Mouse (Mus musculus): ENCODE results near the gene Lyz1. TPM values are rescaled to one million over a fixed set of nuclear protein-coding genes. Genes with fewer than 3 reads are reported as not detected.
"Not testable (repeated sequence)": the region's sequence is repeated elsewhere in the genome, so short reads cannot be mapped to it uniquely, and the experiment has no call there.

Gene Lyz1
- polyA plus RNA-seq, 2 experiments, result 0.02 to 0.13 TPM

- H3K27me3 ChIP-seq (ENCODE audit: control insufficient read depth, insufficient read depth, low read length), result no peaks in the 10 kb centered on the region
- H3K9me3 ChIP-seq (ENCODE audit: control insufficient read depth, low read length), result no peaks in the 10 kb centered on the region
- DNase-seq (ENCODE audit: low read depth in 3 of 3, low spot score in 3 of 3) (no peak), ATAC-seq (ENCODE audit: insufficient read depth) (no peak)
- H3K4me2 ChIP-seq (ENCODE audit: low read depth), result no peak overlapping the region
- peaks cover 0 to 3% of the 10 kb centered on the region in 2 experiments; a peak in 2 of 4 replicates for H3K4me1 ChIP-seq (replicated peaks; ENCODE audit: control insufficient read depth in 2 of 2, insufficient read depth in 2 of 2, low read length in 1 of 2)
- no peak overlapping the region for H3K27ac ChIP-seq
- 37% methylated on average over 5 of the region's 5 CpGs for WGBS (ENCODE audit: insufficient replicate concordance)
- no peaks in the 10 kb centered on the region for H3K36me3 ChIP-seq (replicated peaks; ENCODE audit: control insufficient read depth, insufficient read depth, low read depth)
- no peak overlapping the region for H3K4me3 ChIP-seq (ENCODE audit: insufficient read depth in 1 of 2, low read depth in 2 of 2, low read length in 2 of 2)
- no peak for TF ChIP-seq EP300 (IDR thresholded peaks at IDR 0.05; ENCODE audit: low read depth)
- no peak for TF ChIP-seq CTCF (IDR thresholded peaks at IDR 0.05; ENCODE audit: low read depth)
- no peak overlapping the region for H3K9ac ChIP-seq (replicated peaks)
These were observed 7.3 kb upstream of the Lyz1 start for GRCm38 (mm10) chr10:117299901-117300520.

GRCm38 (mm10) chr10:117299106-117299505 is 6.4 kb upstream of the Lyz1 start:
- DNase-seq (ENCODE audit: low read depth in 3 of 3, low spot score in 3 of 3), result no peak
- no peak overlapping the region for H3K4me3 ChIP-seq (ENCODE audit: insufficient read depth in 1 of 2, low read depth in 2 of 2, low read length in 2 of 2)
- no peak for ATAC-seq (ENCODE audit: insufficient read depth)
- 69% methylated on average over 4 of the region's 4 CpGs for WGBS (ENCODE audit: insufficient replicate concordance)
- no peak for TF ChIP-seq EP300 (IDR thresholded peaks at IDR 0.05; ENCODE audit: low read depth)
- TF ChIP-seq CTCF (IDR thresholded peaks at IDR 0.05; ENCODE audit: low read depth), result no peak
- no peaks in the 10 kb centered on the region for H3K27me3 ChIP-seq (ENCODE audit: control insufficient read depth, insufficient read depth, low read length)
- no peak overlapping the region for H3K4me2 ChIP-seq (ENCODE audit: low read depth)
- H3K36me3 ChIP-seq (replicated peaks; ENCODE audit: control insufficient read depth, insufficient read depth, low read depth), result no peaks in the 10 kb centered on the region
- no peaks in the 10 kb centered on the region for H3K9me3 ChIP-seq (ENCODE audit: control insufficient read depth, low read length)
- H3K27ac ChIP-seq, result no peak overlapping the region
- H3K4me1 ChIP-seq (replicated peaks; ENCODE audit: control insufficient read depth in 2 of 2, insufficient read depth in 2 of 2, low read length in 1 of 2), result peaks cover 0 to 3% of the 10 kb centered on the region in 2 experiments; a peak in 2 of 4 replicates
- H3K9ac ChIP-seq (replicated peaks), result no peak overlapping the region

- DNase-seq (ENCODE audit: low read depth in 3 of 3, low spot score in 3 of 3) (no peak), ATAC-seq (ENCODE audit: insufficient read depth) (no peak)
- H3K27ac ChIP-seq, result no peak overlapping the region
These were observed 5.7 kb upstream of the Lyz1 start for GRCm38 (mm10) chr10:117298336-117298735.

GRCm38 (mm10) chr10:117290936-117291335 is 1.7 kb downstream of the Lyz1 start:
- H3K27me3 ChIP-seq (ENCODE audit: control insufficient read depth, insufficient read depth, low read length); H3K9me3 ChIP-seq (ENCODE audit: control insufficient read depth, low read length); H3K4me3 ChIP-seq (ENCODE audit: insufficient read depth in 1 of 2, low read depth in 2 of 2, low read length in 2 of 2); H3K9ac ChIP-seq (replicated peaks); H3K4me1 ChIP-seq (replicated peaks; ENCODE audit: control insufficient read depth in 2 of 2, insufficient read depth in 2 of 2, low read length in 1 of 2); ATAC-seq (ENCODE audit: insufficient read depth); H3K27ac ChIP-seq; DNase-seq (ENCODE audit: low read depth in 3 of 3, low spot score in 3 of 3); H3K4me2 ChIP-seq (ENCODE audit: low read depth); H3K36me3 ChIP-seq (replicated peaks; ENCODE audit: control insufficient read depth, insufficient read depth, low read depth): not testable (repeated sequence)
- WGBS (ENCODE audit: insufficient replicate concordance), result 70% methylated on average over 6 of the region's 6 CpGs

More at GRCm38 (mm10) chr10:117298336-117298735, 5.7 kb upstream of the Lyz1 start:
- H3K4me1 ChIP-seq (replicated peaks; ENCODE audit: control insufficient read depth in 2 of 2, insufficient read depth in 2 of 2, low read length in 1 of 2), result peaks cover 0 to 3% of the 10 kb centered on the region in 2 experiments; a peak in 2 of 4 replicates
- H3K9me3 ChIP-seq (ENCODE audit: control insufficient read depth, low read length), result no peaks in the 10 kb centered on the region
- WGBS (ENCODE audit: insufficient replicate concordance), result 64% methylated on average over 6 of the region's 6 CpGs
- no peak overlapping the region for H3K9ac ChIP-seq (replicated peaks)
- no peak for TF ChIP-seq EP300 (IDR thresholded peaks at IDR 0.05; ENCODE audit: low read depth)
- TF ChIP-seq CTCF (IDR thresholded peaks at IDR 0.05; ENCODE audit: low read depth), result no peak
- no peaks in the 10 kb centered on the region for H3K27me3 ChIP-seq (ENCODE audit: control insufficient read depth, insufficient read depth, low read length)
- H3K4me2 ChIP-seq (ENCODE audit: low read depth), result no peak overlapping the region
- H3K4me3 ChIP-seq (ENCODE audit: insufficient read depth in 1 of 2, low read depth in 2 of 2, low read length in 2 of 2), result no peak overlapping the region
- H3K36me3 ChIP-seq (replicated peaks; ENCODE audit: control insufficient read depth, insufficient read depth, low read depth), result no peaks in the 10 kb centered on the region

- Histone ChIP-seq H3K4me3 (ENCODE audit: insufficient read depth in 1 of 2, low read depth in 2 of 2, low read length in 2 of 2) (no peak overlapping the region), H3K9ac (replicated peaks) (no peak overlapping the region), H3K27me3 (ENCODE audit: control insufficient read depth, insufficient read depth, low read length) (no peaks in the 10 kb centered on the region), H3K36me3 (replicated peaks; ENCODE audit: control insufficient read depth, insufficient read depth, low read depth) (no peaks in the 10 kb centered on the region), H3K27ac (no peak overlapping the region), H3K9me3 (ENCODE audit: control insufficient read depth, low read length) (no peaks in the 10 kb centered on the region), H3K4me2 (ENCODE audit: low read depth) (no peak overlapping the region), H3K4me1 (replicated peaks; ENCODE audit: control insufficient read depth in 2 of 2, insufficient read depth in 2 of 2, low read length in 1 of 2) (no peaks in the 10 kb centered on the region)
- ATAC-seq (ENCODE audit: insufficient read depth) (no peak), DNase-seq (ENCODE audit: low read depth in 3 of 3, low spot score in 3 of 3) (no peak)
- TF ChIP-seq EP300 (IDR thresholded peaks at IDR 0.05; ENCODE audit: low read depth), result no peak
- no peak for TF ChIP-seq CTCF (IDR thresholded peaks at IDR 0.05; ENCODE audit: low read depth)
- WGBS (ENCODE audit: insufficient replicate concordance), result 51% methylated on average over 6 of the region's 6 CpGs
These were observed 2.4 kb downstream of the Lyz1 start for GRCm38 (mm10) chr10:117290046-117290870.

GRCm38 (mm10) chr10:117289034-117289505 is 3.6 kb downstream of the Lyz1 start:
- H3K27me3 ChIP-seq (ENCODE audit: control insufficient read depth, insufficient read depth, low read length); H3K4me1 ChIP-seq (replicated peaks; ENCODE audit: control insufficient read depth in 2 of 2, insufficient read depth in 2 of 2, low read length in 1 of 2); H3K36me3 ChIP-seq (replicated peaks; ENCODE audit: control insufficient read depth, insufficient read depth, low read depth); H3K4me3 ChIP-seq (ENCODE audit: insufficient read depth in 1 of 2, low read depth in 2 of 2, low read length in 2 of 2); ATAC-seq (ENCODE audit: insufficient read depth); H3K27ac ChIP-seq; DNase-seq (ENCODE audit: low read depth in 3 of 3, low spot score in 3 of 3); H3K9ac ChIP-seq (replicated peaks); H3K4me2 ChIP-seq (ENCODE audit: low read depth); H3K9me3 ChIP-seq (ENCODE audit: control insufficient read depth, low read length): not testable (repeated sequence)
- 67% methylated on average over 5 of the region's 5 CpGs for WGBS (ENCODE audit: insufficient replicate concordance)
